Mouse (Mus musculus) embryonic fibroblast, embryonic 13.5 days (primary cell): ENCODE data around the gene Olfr766-ps1.

Source experiments
- CTCF ChIP-seq: IDR thresholded peaks from 2 replicates; pipeline ENCODE4 v1.5.1; 2011; ENCODE audit warnings: mild to moderate bottlenecking, control low read depth, low read length, moderate library complexity, borderline replicate concordance; ENCODE audit not compliant: insufficient read depth
- POLR2A ChIP-seq: IDR thresholded peaks from 2 replicates; pipeline ENCODE4 v1.6.1; 2011; ENCODE audit warnings: low read depth, mild to moderate bottlenecking, control low read depth, low read length, moderate library complexity

DNA sequence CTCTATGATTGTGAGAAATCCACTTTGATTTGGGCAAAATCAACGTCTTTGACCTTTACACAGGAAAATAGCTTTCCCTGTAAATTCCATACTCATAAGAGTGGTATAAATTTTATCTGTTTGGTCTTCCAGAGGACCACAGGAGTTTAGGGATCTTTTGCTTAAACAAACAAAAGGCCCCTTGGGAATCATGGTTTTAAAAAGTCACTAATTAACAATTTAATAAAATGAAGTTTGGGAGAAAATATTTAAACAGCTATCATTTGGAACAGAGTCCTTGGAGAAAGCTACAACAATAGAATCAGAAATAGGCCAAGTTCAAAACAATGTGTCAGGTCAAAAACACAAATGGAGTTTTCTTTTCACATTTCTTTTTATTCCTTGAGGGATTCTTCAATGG, 30.5 kb upstream of the Olfr766-ps1 start, which contains the start of gene Olfr768:
- no peak for TF ChIP-seq CTCF
- no peak for TF ChIP-seq POLR2A
